Mouse (Mus musculus): Measurements from ENCODE around the gene Inppl1.

Inppl1 gene

DNA sequence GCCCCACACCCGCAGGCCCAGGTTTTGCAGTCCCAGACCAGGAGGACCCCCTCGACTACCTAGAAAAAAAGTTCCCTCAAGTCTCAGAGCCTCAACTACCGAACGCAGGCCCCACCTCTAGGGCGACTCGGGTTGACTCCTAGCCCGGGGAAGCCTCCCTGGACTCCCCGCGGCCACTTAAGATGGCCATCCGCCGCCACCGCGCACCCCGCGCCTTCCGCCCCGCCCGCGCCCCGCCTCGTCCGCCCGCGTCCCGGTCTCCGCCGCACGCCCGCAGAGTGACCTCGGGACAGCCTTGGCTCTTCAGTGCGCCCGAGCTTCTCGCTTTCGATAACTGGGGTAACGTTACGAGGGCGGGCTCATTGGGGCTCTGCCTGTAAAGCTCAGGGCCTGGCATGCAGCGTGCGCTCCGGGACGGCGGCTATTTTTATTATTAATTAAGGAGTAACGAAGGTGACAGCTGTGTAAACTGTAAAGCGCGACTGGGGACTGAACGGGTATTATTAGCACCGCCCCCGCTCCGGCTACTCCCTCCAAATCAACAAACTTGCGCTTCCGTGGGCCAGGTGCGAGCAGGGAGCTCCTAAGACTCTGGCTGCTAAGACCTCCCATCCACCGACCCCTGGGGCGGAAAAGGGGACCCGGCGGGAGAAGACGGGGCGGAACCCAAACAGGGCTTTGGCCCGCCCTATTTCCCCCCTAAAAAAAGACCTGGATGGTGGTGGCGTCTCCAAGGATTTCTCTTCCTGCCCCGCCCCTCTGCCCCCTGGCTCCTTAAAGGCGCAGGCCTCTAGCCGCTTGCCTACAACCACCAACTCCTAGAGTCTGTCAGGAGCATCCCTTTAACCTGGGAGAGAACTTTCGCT is at the start of gene Inppl1:
Inppl1 (minus strand) TSS at position 624 of the 866 bp plus-strand sequence.
- peak; percentile 79 for DNase-seq

- DNase-seq = no peak
Measured at GRCm38 (mm10) chr7:101886274-101886673, 48.2 kb upstream of the Inppl1 start.

DNA sequence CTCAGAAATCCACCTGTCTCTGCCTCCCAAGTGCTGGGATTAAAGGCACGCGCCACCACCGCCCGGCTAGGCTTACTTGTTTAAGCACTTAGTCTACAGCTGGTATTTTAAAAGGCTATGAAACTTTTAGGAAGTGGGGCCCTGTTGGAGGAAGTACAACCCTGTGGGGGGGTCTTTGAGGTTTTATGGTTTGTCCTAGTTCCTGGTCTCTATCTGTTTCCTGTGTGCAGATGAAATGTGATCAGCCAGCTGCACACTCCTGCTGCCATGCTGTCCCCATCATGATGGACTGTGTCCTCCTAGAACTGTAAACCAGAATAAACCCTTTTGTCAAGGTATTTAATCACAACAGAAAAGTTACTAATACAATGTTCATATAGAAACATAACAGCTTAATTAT is 46.1 kb upstream of the Inppl1 start:
- DNase-seq = no peak

- DNase-seq = no peak
Measured at GRCm38 (mm10) chr7:101882413-101883154, 44.6 kb upstream of the Inppl1 start.

DNA sequence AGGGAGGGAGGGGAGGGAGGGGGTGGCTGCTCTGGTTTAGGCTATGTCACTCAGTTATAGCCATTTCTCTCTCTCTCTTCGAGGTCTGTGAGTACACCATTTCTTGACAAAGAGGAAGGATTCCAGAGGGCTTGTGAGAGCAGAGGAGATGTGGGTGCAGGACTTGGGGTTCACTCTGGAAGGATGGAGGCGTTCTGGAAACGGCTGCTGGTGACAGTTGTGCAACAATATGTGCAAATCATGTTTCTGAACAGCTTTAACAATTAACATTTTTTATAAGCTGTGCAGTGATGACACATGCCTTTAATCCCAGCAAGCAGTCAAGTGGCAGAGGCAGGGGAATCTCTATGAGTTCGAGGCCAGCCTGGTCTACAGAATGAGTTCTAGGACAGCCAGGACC is 42.8 kb upstream of the Inppl1 start:
- no peak for DNase-seq

DNA sequence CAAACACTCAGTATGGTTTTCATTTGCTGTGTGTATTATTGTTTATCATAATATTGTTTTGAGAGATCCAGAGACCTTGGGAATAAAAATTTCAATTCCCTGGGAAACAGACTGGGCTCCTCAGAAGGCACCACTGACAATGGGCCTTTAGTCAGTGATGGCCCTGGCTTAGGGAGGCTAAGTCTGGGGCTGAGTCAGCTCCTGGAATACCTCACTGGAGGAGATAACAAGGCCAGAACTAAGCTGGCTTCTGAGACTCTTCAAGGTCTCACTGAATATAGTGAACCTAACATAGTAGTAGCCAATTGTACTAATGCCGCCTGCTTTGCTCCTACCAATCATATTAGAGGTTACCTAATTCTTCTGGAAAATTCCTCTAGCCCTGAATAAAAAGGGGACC is 37.9 kb upstream of the Inppl1 start:
- DNase-seq = no peak

DNA sequence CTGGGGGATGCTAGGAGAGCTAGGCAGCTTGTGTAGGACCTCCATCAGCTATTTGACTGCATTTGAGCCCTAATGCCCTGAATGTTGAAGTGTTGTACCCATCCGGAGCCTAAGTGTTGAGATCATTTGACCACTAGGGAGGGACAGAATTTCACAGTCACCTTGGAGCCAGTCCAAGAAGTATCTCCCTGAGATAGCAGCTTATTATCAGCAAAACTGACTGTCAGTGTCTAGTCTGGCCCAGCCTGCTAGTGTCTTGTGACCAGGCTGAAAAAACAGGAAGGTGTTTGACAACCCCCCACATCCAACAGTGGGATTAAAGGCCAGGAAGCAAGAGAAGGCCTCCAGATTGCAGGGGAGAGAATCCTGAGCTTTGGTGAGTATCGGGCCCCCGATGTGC is 33.3 kb upstream of the Inppl1 start:
- DNase-seq = no peak

GRCm38 (mm10) chr7:101870629-101871028 is 32.6 kb upstream of the Inppl1 start, which contains the start of gene Folr1:
Gene Folr1, minus strand, starts transcription at chr7:101870788.
- no peak for DNase-seq

- no peak for DNase-seq
Measured at GRCm38 (mm10) chr7:101869163-101869500, 31.1 kb upstream of the Inppl1 start.

GRCm38 (mm10) chr7:101868241-101869162 is 30.5 kb upstream of the Inppl1 start:
- DNase-seq = no peak

DNA sequence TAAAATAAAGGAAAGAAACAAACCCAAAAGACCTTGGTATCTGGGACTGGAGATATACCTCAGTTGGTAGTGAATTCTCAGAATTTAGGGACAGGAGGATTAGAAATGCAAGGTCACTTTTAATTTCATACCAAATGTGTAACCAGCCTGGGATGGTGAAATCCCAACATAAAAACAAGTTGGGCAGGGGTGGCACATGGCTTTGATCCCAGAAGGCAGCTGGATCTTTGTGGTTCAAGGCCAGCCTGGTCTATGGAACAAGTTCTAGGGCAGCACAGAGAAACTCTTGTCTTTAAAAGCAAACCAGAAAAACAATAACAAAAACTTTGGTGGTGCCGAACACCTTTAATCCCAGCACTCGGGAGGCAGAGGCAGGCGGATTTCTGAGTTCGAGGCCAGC is 29.5 kb upstream of the Inppl1 start:
- DNase-seq = no peak

DNA sequence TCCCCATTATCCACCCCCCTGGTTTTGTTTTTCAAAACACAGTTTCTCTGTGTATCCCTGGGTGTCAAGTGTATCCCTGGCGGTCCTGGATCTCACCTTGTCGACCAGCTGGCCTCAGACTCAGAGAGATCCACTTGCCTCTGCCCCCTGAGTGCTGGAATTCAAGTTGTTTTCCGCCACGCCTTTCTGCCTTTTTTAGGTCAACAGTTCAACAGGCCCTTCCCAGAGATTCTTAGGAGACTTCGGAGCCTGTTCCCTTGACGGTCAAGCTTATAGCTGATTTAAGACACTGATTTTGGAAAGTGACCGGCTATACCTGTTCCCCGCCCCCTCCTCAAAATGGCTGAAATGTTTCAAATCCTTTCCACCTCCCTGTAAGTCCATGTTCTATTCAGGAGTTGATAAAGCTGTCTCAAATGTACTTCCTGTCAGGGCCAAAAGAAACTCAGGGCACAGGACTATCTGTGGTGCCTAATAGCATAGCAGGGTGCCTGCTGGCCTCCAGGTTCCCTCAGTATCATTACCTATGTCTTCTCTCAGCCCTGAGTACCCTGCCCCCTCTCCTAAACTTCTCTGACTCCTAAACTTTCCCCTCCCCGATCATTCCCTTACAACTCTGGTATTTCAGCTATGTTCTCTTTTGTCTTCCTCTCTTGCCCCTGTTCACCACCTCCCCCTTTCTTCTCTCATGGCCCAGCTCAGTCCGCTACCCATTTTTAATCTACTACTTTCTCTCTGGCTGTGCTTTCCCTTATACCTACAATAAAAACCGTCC is 28.6 kb upstream of the Inppl1 start:
- no peak for DNase-seq

DNA sequence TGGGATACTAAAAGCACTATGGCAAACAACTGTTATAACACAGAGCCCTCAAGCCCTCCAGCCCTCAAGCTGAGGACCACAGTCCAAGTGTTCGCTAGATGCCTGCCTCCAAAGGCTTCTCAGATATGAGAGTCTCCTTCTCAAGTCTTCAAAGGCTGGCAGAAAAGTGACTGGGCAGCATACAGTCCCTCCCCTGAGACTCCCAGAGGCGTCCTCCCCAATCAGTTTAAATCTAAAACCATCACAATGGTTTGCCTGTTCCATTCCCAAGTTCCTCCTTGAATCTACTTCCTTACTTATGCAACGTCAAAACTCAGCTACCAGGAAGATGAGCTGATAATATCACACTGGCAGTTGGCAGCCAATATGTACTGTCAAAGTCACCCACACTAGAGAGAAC is 25.4 kb upstream of the Inppl1 start, which contains the start of gene Anapc15:
Anapc15 (plus strand) TSS at position 301 of the 400 bp plus-strand sequence.
- DNase-seq = no peak

DNA sequence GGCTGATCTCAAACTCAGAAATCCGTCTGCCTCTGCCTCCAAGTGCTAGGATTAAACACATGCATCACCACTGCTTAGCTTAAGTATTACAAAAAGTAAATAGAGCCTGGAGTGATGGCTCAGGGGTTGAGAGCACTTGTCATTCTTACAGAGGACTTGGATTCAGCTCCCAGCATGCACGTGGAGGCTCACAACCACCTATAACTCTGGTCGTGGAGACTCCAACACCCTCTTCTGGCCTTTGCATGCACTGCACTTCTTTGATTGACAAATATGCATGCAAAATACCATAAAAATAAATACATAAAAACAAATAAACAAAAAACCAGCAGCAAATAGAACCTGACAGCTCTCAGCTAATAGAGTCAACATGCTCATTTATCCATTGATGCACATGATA is 24.3 kb upstream of the Inppl1 start:
- DNase-seq = no peak

DNA sequence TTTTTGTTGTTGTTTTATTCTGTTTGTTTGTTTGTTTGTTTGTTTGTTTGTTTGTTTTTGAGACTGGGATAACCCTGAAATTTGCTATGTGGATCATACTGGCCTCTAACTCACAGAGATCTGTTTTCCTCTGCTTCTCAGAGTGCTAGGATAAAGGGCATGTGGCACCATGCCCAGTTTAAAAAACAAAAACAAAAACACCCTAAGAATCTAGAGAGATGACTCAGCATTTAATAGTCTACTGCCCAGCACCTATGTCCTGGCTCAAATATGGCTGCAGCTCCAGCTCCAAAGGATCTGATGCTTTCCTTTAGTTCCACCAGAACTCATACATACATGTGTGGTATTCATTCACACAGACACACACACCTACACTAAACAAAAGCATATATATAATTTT is 22.9 kb upstream of the Inppl1 start:
- DNase-seq = no peak

GRCm38 (mm10) chr7:101858362-101858761 is 20.3 kb upstream of the Inppl1 start:
- DNase-seq = no peak

- DNase-seq = no peak
Measured at GRCm38 (mm10) chr7:101857094-101857493, 19.1 kb upstream of the Inppl1 start, which contains the start of gene Folr2. Gene Folr2, minus strand, starts transcription at chr7:101857194.

GRCm38 (mm10) chr7:101853816-101854215 is 15.8 kb upstream of the Inppl1 start:
- no peak for DNase-seq

DNA sequence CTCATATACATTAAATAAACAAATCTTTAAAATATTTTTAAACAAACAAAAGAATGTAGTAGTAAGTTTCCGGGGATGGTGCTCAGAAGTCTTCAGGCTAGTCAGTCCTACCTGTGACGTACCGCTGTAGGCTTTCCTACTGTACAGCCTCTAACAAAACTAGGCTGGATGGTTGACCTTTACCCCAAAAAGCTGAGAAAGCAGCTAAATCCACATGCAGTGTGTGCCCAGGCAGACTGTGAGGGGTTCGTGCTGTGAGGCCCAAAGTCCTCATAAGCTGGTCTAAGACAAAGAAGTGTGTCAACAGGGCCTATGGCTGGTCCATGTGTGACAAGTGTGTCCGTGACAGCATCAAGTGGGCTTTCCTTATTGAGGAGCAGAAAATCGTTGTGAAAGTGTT is 14.8 kb upstream of the Inppl1 start:
- DNase-seq = no peak

DNA sequence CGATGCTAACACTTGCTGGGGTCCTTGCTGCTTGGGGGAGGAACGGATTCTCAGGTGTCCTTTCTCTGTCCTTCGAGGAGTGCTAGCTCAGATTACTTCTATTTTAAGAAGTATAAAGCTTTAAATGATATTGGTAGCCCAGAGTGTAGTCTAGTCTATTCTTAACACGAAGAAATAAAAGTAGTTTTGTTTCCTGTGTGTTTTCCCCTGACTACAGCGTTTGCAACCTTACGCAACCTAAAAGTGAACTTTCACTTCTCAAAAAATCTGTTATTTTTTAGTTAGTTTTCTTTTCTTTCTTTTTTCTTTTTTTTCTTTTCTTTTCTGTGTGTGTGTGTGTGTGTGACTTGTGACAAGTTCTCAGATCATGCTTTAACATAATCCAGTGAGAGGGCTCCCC is 13.7 kb upstream of the Inppl1 start:
- DNase-seq = no peak

- DNase-seq = no peak
Measured at GRCm38 (mm10) chr7:101847934-101848333, 9.9 kb upstream of the Inppl1 start.

- no peak for DNase-seq
Measured at GRCm38 (mm10) chr7:101844186-101844585, 6.2 kb upstream of the Inppl1 start.

Data from cerebellum, adult 11 months (tissue).